Mouse (Mus musculus) thymus, adult 2 months (tissue): Measurements from ENCODE around the gene Fam69a.

Experiments used
- CTCF ChIP-seq: fragments of 200-500 bp; IDR thresholded peaks from 2 replicates; pipeline ENCODE4 v1.5.1; 2012; ENCODE audit warnings: mild to moderate bottlenecking, control low read depth, low read length, moderate library complexity, borderline replicate concordance; ENCODE audit not compliant: control insufficient read depth, poor library complexity, insufficient read depth; ENCODE audit errors: extremely low read depth
- POLR2A ChIP-seq: fragments of 200-500 bp; IDR thresholded peaks from 2 replicates; pipeline ENCODE4 v1.6.1; 2012; ENCODE audit warnings: mild to moderate bottlenecking, low read length, control low read depth, moderate library complexity; ENCODE audit not compliant: control insufficient read depth, poor library complexity, insufficient read depth; ENCODE audit errors: extremely low read depth

- TF ChIP-seq CTCF = no peak
- TF ChIP-seq POLR2A = no peak
Measured at GRCm38 (mm10) chr5:107968079-107968478, 18.8 kb downstream of the Fam69a start.
